Mouse (Mus musculus) leukemia stem cell, adult 10-12 weeks (primary cell): ENCODE results near the gene Trim65. TPM values are rescaled to one million over a fixed set of nuclear protein-coding genes. Genes with fewer than 3 reads are reported as not detected.

Experiments used
- polyA plus RNA-seq: library from polyadenylated mRNA; stranded (reverse); fragments of >175 nt; gene quantifications from 2 replicates; pipeline ENCODE4 v1.2.3, GENCODE M21; 2012; ENCODE audit warnings: low replicate concordance

Gene Trim65
- polyA plus RNA-seq = 5.0 and 8.5 TPM in 2 replicates

GRCm38 (mm10) chr11:116130488-116131205, at the start of gene Trim65:
Gene Trim65, minus strand, starts transcription at chr11:116131128.

DNA sequence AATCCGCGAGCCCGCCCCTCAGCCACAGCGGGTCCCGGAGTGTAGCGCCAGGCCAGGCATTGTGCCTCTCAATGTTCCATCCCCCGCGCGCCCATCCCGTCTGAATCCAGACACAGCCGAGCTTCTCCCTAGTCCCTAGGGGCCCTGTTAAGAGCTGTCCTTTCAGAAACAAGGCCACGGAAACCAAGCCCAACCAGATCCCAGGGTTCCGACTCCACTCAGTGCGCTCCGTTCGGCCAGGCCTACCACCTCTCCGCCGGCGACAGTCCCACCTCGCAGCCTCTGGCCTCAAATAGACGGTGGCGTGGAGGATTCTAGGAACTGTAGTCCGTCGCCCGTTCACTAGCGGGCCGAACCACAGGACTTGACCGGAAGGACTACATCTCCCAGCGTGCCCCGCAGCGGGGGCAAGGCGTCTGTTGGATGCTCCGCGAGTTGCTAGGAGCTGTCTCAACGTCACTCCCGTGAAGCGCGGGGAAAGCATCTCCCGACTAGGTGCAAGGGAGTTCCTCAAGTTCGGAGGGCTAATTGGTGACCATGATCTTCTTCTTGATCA, 37.0 kb upstream of the Trim65 start, which contains the start of gene Fbf1:
Gene Fbf1, minus strand, starts transcription at position 283 of the 556 bp plus-strand sequence.

DNA sequence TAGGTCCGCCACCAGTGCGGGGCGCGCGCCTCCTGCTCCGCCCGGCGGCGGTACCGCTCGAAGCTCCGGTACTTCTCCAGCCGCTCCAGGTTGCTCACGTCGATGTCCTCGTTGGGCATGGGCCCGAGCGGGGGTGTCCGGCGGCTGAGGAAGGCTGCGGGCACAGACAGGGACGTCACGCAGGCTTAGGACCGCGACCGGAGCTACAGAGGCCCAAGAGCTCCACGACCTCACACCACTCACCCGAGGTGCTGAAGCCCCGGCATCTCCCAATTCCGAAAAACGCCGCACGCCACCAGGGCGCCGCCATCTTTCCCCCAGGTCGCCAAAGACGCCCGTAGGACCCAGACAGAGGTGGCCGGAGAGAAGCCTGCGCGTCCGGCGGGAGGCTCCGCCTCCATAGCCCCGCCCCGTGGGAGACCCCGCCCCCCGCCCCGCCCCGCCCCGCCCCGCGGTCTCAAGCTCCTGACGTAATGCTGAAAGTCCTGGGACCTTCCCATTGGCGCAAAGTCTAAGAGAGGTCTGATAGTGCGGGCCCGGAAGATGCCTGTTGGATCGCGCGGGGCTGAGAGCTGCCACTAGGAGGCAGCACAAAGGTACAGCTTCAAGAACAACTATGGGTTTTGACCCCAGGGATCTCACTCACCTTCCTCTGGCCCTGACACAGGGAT, 7.7 kb upstream of the Trim65 start, which contains the start of gene Mrpl38:
Gene Mrpl38, minus strand, starts transcription at position 401 of the 671 bp plus-strand sequence.

GRCm38 (mm10) chr11:116127156-116127980, 3.6 kb downstream of the Trim65 start, which contains the start of gene Trim47:
Gene Trim47, minus strand, starts transcription at chr11:116127210.

DNA sequence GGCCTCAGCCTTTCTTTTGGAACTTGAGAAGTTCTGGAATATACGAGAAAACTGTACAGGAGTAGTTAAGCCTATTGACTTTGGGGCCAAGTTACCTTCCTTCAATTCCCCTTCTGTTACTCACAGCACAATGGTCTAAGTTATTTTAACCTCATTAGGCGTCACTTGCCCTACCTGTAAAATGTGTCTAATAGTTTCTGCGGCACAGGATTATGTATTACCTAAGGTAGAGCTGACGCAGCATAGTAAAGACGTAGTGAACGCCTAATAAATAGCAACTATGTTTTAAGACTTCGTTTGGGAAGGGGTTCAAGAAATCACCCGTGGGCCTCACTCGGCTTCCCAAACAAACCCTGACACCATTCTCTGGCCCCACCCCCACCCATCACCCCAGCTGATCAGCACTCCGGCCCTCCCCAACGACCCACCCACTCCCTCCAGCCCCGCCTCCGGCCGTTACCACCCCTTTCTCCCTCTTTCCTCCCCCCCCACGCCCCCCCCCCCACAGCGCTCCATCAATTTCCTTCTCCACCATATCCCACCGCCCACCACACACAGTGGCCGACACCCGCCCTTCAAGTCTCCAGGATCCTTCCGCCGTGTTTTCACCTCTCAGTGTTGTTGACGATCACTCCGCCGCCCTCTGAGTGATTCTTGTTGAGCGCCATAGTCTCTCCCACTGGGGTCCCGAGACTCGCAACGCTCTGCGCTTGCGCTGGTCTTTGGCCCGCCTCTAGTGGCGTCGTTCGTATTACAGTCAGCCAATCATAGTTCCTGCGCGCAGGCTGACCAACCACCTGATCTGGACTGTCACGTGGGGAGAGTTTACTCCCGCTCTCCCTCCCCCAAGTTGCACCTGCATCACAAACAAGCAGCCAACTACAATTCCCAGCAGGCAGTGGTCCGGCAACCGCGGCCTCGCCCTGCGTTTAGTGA, 44.4 kb downstream of the Trim65 start, which contains the start of gene Wbp2:
Gene Wbp2, minus strand, starts transcription at position 738 of the 936 bp plus-strand sequence.

DNA sequence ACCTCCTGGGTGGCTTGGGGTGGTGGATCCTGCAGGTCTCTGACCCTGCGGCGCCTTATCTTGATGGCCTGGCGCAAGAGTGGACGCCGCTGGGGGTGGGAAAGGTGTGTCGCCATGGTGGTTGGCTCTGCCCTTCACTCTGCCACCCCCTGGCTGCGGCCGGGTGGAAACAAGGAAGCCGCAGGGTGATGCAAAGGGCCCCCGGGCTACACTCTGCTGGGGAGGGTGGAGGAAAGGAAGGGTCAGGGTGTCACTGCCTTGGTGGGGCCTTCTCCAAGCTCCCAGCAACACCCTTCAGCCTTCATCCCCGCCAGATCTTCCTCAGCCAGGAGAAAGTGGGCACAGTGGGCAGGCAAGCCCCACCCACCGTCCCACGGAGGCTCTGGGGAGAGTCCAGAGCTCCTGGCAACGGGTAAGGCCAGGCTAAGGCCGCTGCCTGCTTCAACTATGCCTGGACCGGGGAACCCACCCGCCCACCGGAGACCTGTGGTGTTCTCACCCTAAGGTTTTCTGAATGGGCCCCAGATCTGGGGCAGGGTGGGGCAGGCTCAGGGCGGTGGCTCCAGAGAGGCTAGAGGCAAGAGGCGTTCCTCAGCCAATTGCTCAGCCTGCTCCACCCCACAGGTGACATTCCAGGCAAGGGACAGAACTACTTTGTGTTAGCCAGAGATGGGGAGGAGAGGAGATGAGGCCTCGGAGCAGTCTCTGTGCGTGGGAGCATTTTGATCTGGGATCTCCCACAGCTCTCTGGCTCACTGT, 53.3 kb downstream of the Trim65 start, which contains the start of gene Unc13d:
Gene Unc13d, minus strand, starts transcription at position 516 of the 759 bp plus-strand sequence.

Other genes with a start within 250 kb of the Trim65 start
- 7.9 and 16.4 TPM in 2 replicates for gene Smim5, start 231.2 kb downstream of the Trim65 start, polyA plus RNA-seq
- gene Smim6, start 219.1 kb downstream of the Trim65 start, polyA plus RNA-seq = 0.56 and 1.1 TPM in 2 replicates
- gene Sap30bp, start 197.8 kb downstream of the Trim65 start, polyA plus RNA-seq = 9.0 and 29.2 TPM in 2 replicates
- 6.9 and 21.1 TPM in 2 replicates for gene Recql5, start 197.7 kb downstream of the Trim65 start, polyA plus RNA-seq
- 0.16 and 0.41 TPM in 2 replicates for gene Itgb4, start 156.4 kb downstream of the Trim65 start, polyA plus RNA-seq
- 23.8 and 28.8 TPM in 2 replicates for gene Galk1, start 118.4 kb downstream of the Trim65 start, polyA plus RNA-seq
- gene H3f3b, start 103.2 kb downstream of the Trim65 start, polyA plus RNA-seq = 400 and 612 TPM in 2 replicates
- 59.7 and 71.3 TPM in 2 replicates for gene Unk, start 100.8 kb downstream of the Trim65 start, polyA plus RNA-seq
- gene Unc13d, start 53.2 kb downstream of the Trim65 start, polyA plus RNA-seq = 404 and 502 TPM in 2 replicates
- gene Wbp2, start 44.1 kb downstream of the Trim65 start, polyA plus RNA-seq = 429 and 514 TPM in 2 replicates
- 9.7 and 13.5 TPM in 2 replicates for gene Trim47, start 3.9 kb downstream of the Trim65 start, polyA plus RNA-seq
- gene Mrpl38, start 7.7 kb upstream of the Trim65 start, polyA plus RNA-seq = 94.4 and 126 TPM in 2 replicates
- gene Fbf1, start 37.0 kb upstream of the Trim65 start, polyA plus RNA-seq = 18.5 and 21.7 TPM in 2 replicates
- gene Ten1, start 67.7 kb upstream of the Trim65 start, polyA plus RNA-seq = 56.6 and 72.8 TPM in 2 replicates
- gene Acox1, start 67.9 kb upstream of the Trim65 start, polyA plus RNA-seq = 1.3 and 1.8 TPM in 2 replicates
- 0.20 TPM in 2 replicates for gene Evpl, start 106.9 kb upstream of the Trim65 start, polyA plus RNA-seq
- 12.1 and 13.2 TPM in 2 replicates for gene Srp68, start 143.1 kb upstream of the Trim65 start, polyA plus RNA-seq
- gene Galr2, start 149.8 kb upstream of the Trim65 start, polyA plus RNA-seq = 0.21 TPM in 1 of 2 replicates, not detected in the other
- gene Exoc7, start 176.1 kb upstream of the Trim65 start, polyA plus RNA-seq = 9.0 and 12.8 TPM in 2 replicates
- gene Foxj1, start 204.3 kb upstream of the Trim65 start, polyA plus RNA-seq = 0.59 TPM in 1 of 2 replicates, not detected in the other